Mouse (Mus musculus) small intestine, adult 2 months (tissue): ENCODE results near the gene Clip1. TPM values are rescaled to one million over a fixed set of nuclear protein-coding genes. Genes with fewer than 3 reads are reported as not detected.
A peak's percentile ranks its signal among the peaks of the same experiment; 100 is the strongest.

Source experiments
- H3K27ac ChIP-seq: fragments of 200-500 bp; 2 replicates; pipeline ENCODE4 v1.5.1; 2012; ENCODE audit warnings: low read depth, low read length, control low read depth, inconsistent platforms; ENCODE audit not compliant: insufficient read depth
- H3K27me3 ChIP-seq: fragments of 200-500 bp; 2 replicates; pipeline ENCODE4 v1.6.1; 2012; ENCODE audit warnings: mild to moderate bottlenecking, moderate library complexity, low read length, inconsistent platforms; ENCODE audit not compliant: control insufficient read depth, insufficient read depth
- H3K36me3 ChIP-seq: fragments of 200-500 bp; 2 replicates; pipeline ENCODE4 v1.6.1; 2012; ENCODE audit warnings: mild to moderate bottlenecking, low read length, control low read depth, inconsistent platforms; ENCODE audit not compliant: control insufficient read depth, insufficient read depth
- H3K4me1 ChIP-seq: fragments of 200-500 bp; 2 replicates; pipeline ENCODE4 v1.6.1; 2012; ENCODE audit warnings: low read length, inconsistent platforms, mixed read lengths; ENCODE audit not compliant: control insufficient read depth, insufficient read depth, insufficient read length
- H3K4me3 ChIP-seq: fragments of 200-500 bp; 2 replicates; pipeline ENCODE4 v1.5.1; 2012; ENCODE audit warnings: low read depth, mild to moderate bottlenecking, control low read depth, inconsistent platforms, low read length, moderate library complexity
- CTCF ChIP-seq: fragments of 200-500 bp; IDR thresholded peaks from 2 replicates; pipeline ENCODE4 v1.5.1; 2012; ENCODE audit warnings: low read depth, mild to moderate bottlenecking, control low read depth, inconsistent platforms, low read length, moderate library complexity, mixed read lengths; ENCODE audit not compliant: insufficient replicate concordance, insufficient read length; ENCODE audit errors: extremely low read depth
- POLR2A ChIP-seq: fragments of 200-500 bp; IDR thresholded peaks from 2 replicates; pipeline ENCODE4 v1.6.1; 2012; ENCODE audit warnings: low read depth, mild to moderate bottlenecking, control low read depth, inconsistent platforms, low read length, moderate library complexity
- WGBS: fragments of 180-500 bp; shearing (Covaris S2); methylation state at CpG from one replicate; pipeline ENCODE4 v1.1.7; 2018; 5-methylcytosine and 5-hydroxymethylcytosine counted together
- polyA plus RNA-seq: library from polyadenylated mRNA; depleted of rRNA; stranded (reverse); fragments of >200 nt; gene quantifications from 2 replicates; pipeline ENCODE4 v1.2.3, GENCODE M21; 2012

The Clip1 gene
- polyA plus RNA-seq, 1 experiment = 4.4 TPM

GRCm38 (mm10) chr5:123671473-123671820 lies 13.0 kb downstream of the Clip1 start:
- no peak overlapping the region for H3K4me3 ChIP-seq
- peaks cover 9% of the 10 kb centered on the region; the same call in 1 of the 2 replicates for H3K4me1 ChIP-seq
- TF ChIP-seq POLR2A (no peak), CTCF (no peak)
- 87% methylated on average over 3 of the region's 3 CpGs for WGBS
- no peaks in the 10 kb centered on the region for H3K36me3 ChIP-seq
- H3K27me3 ChIP-seq = no peaks in the 10 kb centered on the region
- H3K27ac ChIP-seq = 0 out of 2 replicates have a peak overlapping the region, but pooled peaks have one; percentile 53

DNA sequence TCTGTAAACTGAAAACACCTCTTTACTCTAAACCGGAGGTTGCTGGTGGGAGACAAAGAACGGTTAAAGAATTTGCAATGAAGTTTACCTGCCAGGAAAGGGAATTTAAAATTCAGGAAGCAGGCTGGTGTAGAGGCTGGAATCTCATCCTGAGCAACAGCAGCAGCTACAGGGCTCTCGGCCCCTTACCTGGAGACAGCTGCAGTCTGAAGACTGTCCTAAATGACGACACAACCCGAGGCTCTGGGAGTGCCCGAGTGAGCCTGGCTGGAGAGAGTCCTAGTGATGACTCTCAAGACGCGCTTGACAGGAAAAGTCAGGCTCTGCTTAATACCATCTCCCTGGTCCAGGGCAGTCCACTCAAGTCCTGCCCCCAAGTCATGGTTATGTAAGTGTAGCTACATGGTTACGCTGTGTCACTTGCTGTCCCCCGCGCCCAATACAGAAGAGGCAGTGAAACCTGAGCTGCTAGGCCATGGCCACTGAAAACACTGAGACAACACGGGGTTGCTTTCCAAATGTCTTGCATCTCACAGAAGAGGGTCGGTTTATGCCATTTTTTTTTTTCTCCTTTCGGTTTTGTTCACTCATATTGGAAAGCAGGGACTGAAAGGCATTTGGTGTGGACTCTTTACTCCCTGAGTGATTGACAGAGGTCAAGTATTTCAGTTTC lies 13.5 kb downstream of the Clip1 start:
- H3K4me3 ChIP-seq = peak overlapping the region; percentile 25
- WGBS = 28% methylated on average over 14 of the region's 14 CpGs
- TF ChIP-seq POLR2A = no peak
- TF ChIP-seq CTCF = no peak
- peaks cover 9% of the 10 kb centered on the region; the same call in 1 of the 2 replicates for H3K4me1 ChIP-seq
- H3K27me3 ChIP-seq = no peaks in the 10 kb centered on the region
- no peaks in the 10 kb centered on the region for H3K36me3 ChIP-seq
- H3K27ac ChIP-seq = peak overlapping the region; percentile 53

DNA sequence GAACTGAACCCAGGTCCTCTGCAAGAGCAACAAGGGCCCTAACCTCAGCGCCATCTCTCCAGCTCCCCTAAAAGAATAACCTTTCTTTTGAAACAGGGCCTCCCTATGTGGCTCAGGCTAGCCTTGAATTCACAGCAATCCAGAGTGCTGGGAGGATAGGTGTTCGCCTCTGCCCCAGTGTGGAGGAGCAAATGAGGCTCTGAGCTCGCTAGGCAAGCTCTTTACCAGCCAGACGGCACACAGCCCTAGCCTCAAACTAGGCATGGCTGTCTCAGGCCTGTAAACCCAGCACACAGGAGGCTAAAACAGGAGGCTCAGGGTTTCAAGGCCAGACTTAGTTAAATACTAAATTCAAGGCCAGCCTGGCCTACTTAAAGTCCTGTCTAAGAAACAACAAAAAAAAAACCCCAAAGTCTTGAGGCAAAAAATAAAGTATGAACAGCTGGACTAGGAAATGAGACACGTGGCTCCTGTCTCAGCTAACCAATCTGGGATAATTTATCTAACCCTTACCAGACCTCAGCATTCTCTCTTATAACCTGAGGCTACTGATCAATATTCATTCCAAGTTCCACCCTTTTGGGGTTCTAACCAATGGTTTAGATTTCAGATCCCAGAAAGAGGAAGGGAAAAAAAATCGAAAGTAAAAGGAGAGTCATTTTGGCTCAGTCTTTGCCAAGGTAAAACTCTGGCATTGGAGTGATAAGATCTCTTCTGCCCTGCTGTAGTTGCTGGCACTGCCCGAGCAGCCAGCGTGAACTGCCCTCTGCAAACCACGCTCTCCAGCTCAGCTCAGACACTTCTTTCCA lies 14.2 kb downstream of the Clip1 start:
- no peak for TF ChIP-seq POLR2A
- TF ChIP-seq CTCF = no peak
- 40% methylated on average over 9 of the region's 9 CpGs for WGBS
- peak overlapping the region; percentile 53 for H3K27ac ChIP-seq
- peaks cover 9% of the 10 kb centered on the region; the same call in 1 of the 2 replicates for H3K4me1 ChIP-seq
- no peaks in the 10 kb centered on the region for H3K36me3 ChIP-seq
- no peaks in the 10 kb centered on the region for H3K27me3 ChIP-seq
- H3K4me3 ChIP-seq = peak overlapping the region; percentile 25

GRCm38 (mm10) chr5:123667915-123668314 lies 16.5 kb downstream of the Clip1 start:
- no peak for TF ChIP-seq CTCF
- TF ChIP-seq POLR2A = no peak
- Histone ChIP-seq H3K4me1 (peaks cover 9% of the 10 kb centered on the region; the same call in 1 of the 2 replicates), H3K27ac (no peak overlapping the region), H3K4me3 (no peak overlapping the region), H3K27me3 (no peaks in the 10 kb centered on the region), H3K36me3 (no peaks in the 10 kb centered on the region)
- WGBS = 51% methylated on average over 12 of the region's 12 CpGs

- H3K4me3 ChIP-seq = no peak overlapping the region
- TF ChIP-seq POLR2A (no peak), CTCF (no peak)
- no peak overlapping the region for H3K27ac ChIP-seq
- 76% methylated on average over 7 of the region's 7 CpGs for WGBS
- H3K36me3 ChIP-seq = no peaks in the 10 kb centered on the region
- peaks cover 8% of the 10 kb centered on the region; the same call in 1 of the 2 replicates for H3K4me1 ChIP-seq
- H3K27me3 ChIP-seq = no peaks in the 10 kb centered on the region
Observed at GRCm38 (mm10) chr5:123665956-123666355, 18.5 kb downstream of the Clip1 start.

- WGBS = 78% methylated on average over 7 of the region's 7 CpGs
- Histone ChIP-seq H3K36me3 (no peaks in the 10 kb centered on the region), H3K27me3 (no peaks in the 10 kb centered on the region), H3K4me1 (0 out of 2 replicates have a peak, but pooled peaks cover 2% of the 10 kb centered on the region), H3K4me3 (no peak overlapping the region), H3K27ac (no peak overlapping the region)
- TF ChIP-seq POLR2A (no peak), CTCF (no peak)
Observed at GRCm38 (mm10) chr5:123664329-123664728, 20.1 kb downstream of the Clip1 start.

- no peak for TF ChIP-seq CTCF
- no peak for TF ChIP-seq POLR2A
- no peak overlapping the region for H3K4me3 ChIP-seq
- peak overlapping the region; percentile 76 for H3K27ac ChIP-seq
- 47% methylated on average over 9 of the region's 9 CpGs for WGBS
- no peaks in the 10 kb centered on the region for H3K27me3 ChIP-seq
- H3K36me3 ChIP-seq = no peaks in the 10 kb centered on the region
- no peaks in the 10 kb centered on the region for H3K4me1 ChIP-seq
Observed at GRCm38 (mm10) chr5:123662059-123662458, 22.4 kb downstream of the Clip1 start.
